Mouse (Mus musculus) kidney, postnatal 10 days (tissue): ENCODE results near the gene Mdga1.
A peak's percentile ranks its signal among the peaks of the same experiment; 100 is the strongest.

Source experiments
- DNase-seq: peaks from one replicate; pipeline ENCODE4 v3.0.0; 2021; ENCODE audit warnings: mixed read lengths

Gene Mdga1

DNA sequence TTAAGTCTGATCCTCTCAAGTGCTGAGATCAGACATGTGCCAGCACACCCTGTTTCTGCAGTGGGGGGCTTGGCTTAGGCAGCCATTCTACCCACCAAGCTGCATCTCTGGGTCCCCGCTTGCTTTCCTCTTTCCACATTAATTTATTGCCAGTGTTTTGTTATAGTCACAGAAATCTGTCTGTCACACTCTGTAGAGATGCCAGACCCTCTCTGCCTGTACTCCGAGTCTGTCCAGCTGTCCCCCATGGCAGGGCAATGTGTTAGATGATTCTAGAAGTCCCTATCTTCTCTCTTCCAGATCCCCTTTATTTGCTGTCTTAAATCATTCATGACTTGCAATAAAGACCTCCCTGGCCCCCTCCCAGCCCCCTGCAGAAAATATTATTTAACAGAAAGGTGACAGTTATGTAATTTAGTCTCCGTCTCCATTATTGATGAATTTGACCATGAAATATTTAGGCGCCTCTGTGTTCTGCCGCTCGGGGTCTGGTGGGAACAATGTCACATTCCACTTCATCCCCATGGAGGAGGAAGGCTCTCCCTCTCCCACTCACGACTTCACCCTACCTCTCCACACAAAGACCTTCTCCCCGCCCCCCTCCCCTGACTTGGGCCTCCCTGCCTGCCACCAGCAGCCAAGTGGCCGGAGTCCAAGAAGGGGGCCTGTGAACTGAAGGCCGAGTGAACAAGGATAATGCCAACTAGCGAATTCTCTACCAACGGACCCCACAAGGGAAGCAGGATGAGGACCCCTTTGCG lies 50.9 kb downstream of the Mdga1 start:
- no peak for DNase-seq

DNA sequence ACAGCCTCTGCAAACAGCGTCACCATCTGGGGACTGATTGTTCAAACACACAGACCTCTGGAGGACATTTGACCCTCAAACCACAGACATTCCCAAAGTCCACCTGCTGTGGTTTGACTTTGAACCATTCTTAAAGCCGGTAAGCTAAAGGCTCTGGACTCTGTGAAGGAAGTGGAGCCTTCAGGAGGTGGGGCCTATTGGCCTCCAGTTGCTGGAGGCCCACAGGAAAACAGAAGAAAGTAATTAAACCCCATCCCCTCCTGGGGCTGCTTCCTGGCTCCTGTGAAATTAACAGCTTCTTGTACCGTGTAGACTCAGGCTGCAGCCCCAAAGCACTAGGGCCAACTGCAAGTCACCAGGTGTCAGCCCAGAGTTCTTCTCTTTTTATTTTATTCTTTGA lies 52.9 kb downstream of the Mdga1 start:
- DNase-seq: no peak

DNA sequence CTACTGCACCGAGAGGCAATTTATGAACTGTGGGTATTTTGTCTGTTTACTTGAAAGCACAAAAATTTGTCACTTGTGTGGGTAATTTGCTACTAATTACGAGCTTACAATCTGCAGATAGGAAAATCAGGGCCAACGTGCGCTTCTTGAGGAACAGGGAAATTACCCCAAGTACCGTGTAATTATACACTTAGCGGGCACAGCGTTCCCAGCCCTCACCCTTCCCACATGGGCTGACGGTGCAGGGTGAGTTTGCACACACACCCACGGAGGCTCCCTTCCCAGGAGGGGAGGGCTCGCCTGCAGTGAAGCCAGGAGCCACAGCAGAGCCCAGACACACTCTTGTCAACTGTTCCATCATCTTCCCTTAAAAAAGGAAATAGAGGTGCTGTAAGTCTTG lies 54.1 kb downstream of the Mdga1 start:
- no peak for DNase-seq

DNA sequence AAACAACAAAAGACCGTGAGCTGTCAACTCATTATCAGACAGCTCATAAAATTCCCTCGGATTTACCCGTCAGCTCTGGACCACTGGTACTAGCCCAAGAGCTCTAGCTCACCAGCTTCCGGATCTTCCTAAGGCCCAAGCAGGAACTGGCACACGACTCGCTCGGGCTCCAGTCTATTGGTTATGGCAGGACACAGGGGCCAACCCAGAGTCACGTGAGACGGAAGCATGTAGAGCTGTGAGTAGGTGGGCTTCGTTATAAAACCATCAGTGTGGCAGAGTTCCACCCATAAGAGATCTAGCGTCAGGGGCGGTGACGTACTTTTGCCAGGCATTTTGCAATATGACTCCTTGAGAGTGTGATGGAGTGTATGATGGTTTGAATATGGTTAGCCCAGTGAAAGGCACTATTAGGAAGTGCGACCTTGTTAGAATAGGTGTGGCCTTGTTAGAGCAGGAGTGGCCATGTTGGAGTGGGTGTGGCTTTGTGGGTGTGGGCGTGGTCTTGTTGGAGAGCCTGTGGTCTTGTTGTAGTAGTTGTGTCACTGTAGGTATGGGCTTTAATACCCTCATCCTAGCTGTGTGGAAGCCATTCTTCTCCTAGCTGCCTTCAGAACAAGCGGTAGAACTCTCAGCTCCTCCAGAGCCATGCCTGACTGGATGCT lies 56.5 kb downstream of the Mdga1 start:
- no peak for DNase-seq

GRCm38 (mm10) chr17:29912733-29913132 lies 57.2 kb downstream of the Mdga1 start:
- peak; percentile 54 for DNase-seq

- DNase-seq: no peak
These were observed 60.9 kb downstream of the Mdga1 start for GRCm38 (mm10) chr17:29909031-29909430.

- no peak for DNase-seq
These were observed 65.2 kb downstream of the Mdga1 start for GRCm38 (mm10) chr17:29904694-29905093.

- no peak for DNase-seq
These were observed 67.3 kb downstream of the Mdga1 start for GRCm38 (mm10) chr17:29902406-29903155.

GRCm38 (mm10) chr17:29900289-29900688 lies 69.6 kb downstream of the Mdga1 start:
- no peak for DNase-seq

GRCm38 (mm10) chr17:29896181-29897054 lies 73.5 kb downstream of the Mdga1 start:
- DNase-seq: peak; percentile 34

- no peak for DNase-seq
These were observed 74.3 kb downstream of the Mdga1 start for GRCm38 (mm10) chr17:29895566-29895965.

DNA sequence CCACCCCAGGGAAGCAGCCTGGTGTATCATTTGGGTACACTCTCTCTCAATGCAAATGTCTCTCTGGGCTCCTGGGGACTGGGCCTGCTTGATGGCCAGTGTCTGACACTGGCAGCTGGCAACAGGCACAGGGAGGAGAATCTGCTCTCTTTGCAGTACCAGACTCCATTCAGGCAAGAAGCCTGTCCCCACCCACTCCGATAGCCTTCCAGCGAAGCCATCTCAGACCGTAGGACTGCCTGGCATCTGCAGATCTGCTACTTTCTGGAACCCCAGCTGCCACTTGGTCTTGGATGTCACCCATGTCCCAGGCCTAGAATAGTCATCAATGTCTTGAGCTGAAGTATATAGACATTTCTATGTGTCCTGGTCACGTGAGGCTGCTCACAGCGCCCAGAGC lies 74.9 kb downstream of the Mdga1 start:
- no peak for DNase-seq

DNA sequence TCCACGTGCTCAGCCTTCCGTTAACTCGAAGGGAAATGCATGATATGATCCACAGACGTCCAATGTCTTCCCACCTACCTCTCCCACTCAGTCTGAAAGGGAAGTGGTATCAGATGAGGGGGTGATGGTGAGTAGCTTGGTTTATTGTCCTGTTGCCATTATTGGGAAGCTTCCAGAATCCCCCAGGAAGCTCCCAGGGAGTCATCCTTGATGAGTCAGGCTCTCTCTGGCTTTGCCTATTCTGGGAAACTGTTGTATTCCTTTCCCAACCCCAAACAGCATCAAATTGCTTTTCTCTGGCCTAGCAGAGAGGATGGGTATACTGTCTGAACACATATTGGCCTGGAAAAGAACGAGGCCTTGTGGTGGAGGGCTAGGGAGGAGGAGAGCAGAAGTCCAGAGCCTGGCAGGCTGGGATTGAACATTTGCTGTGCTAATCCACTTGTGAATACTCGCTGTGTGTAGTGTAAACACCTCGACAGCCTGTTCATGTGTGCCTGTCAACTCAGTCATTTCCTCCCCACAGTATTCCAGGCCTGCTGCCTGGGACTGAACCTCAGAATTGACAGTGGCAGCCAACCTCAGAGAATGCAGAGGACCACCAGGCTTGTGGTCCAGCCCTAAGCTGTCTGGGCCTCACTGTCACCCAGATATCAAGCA lies 79.3 kb downstream of the Mdga1 start:
- no peak for DNase-seq

DNA sequence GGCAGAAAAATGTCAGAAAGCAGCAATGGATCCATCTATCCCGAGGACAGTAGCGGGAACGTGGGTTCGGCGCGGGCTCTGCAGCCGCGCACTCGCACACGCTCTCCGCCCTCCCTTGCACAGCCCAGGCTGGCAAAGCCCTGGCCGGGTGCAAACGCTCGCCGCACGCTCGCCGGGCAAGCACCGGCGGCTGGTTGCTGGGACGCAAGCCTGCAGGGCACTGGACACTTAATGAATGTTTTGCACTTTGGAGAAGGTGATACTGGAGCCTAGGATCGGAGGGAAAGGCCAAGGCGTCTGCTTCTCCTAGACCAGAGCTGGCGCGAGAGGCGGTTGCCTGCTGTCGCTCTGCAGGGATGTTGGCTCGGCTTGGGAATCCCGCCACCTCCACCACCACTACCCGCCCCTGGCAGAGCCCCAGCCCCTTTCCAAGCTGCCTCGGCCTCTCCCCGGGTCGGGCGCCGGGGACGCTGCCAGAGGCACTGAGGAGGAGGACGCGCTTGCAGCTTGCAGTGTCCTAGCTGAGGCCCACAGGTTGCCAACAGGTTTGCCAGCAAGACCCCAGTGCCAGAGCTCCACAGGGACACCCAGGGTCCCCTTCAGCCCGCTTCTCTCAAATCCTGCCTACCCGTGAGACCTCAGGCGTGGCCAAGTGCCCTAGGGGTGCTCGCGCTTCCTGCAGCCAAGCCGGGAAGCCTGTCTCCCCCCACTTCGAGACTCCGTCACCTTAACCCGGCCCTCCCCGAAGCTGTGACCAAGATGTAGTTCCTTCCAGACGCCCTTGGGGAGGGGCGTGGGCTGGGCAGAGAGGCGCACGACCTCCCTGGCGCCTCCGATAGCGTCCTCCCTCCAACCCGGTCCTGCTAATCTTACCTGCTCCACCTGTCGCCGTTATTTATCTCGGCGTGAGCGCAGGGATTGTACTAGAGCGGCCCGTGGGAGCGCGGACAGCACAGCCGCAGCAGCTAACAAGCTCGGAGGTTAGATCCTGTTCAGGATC lies 80.6 kb downstream of the Mdga1 start:
- peak; percentile 49 for DNase-seq

- peak; percentile 73 for DNase-seq
These were observed 81.7 kb downstream of the Mdga1 start for GRCm38 (mm10) chr17:29887881-29888826.

- DNase-seq: peak; percentile 44
These were observed 82.5 kb downstream of the Mdga1 start for GRCm38 (mm10) chr17:29887271-29887880.

GRCm38 (mm10) chr17:29886655-29887251 lies 83.1 kb downstream of the Mdga1 start:
- peak; percentile 51 for DNase-seq

- peak; percentile 57 for DNase-seq
These were observed 83.8 kb downstream of the Mdga1 start for GRCm38 (mm10) chr17:29886061-29886460.

DNA sequence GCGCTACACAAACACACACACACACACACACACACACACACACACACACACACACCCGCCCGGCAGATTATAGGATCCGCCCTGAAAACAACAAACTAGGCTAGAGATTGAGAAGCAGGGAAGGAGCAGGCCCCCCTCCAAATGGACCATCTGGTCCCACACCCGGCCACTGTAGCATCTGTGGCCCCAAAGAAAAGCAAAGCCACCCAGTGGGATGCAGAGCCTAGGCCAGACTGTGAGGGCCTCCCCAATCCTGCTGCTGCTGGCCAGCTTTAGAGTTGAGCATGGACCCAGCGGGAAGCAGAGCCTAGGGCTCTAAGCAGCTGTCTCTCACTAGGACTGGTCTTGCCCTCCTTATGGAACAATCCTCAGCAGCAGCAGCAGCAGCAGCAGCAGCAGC lies 85.3 kb downstream of the Mdga1 start:
- DNase-seq: no peak
